Mouse (Mus musculus): Measurements from ENCODE around the gene Spg21. TPM values are rescaled to one million over a fixed set of nuclear protein-coding genes. Genes with fewer than 3 reads are reported as not detected.

Spg21 gene
- polyA plus RNA-seq (2016; fragmentation: Nextera tagmentation; extraction: Ambion mirVana), result 112 and 113 TPM in 2 replicates

DNA sequence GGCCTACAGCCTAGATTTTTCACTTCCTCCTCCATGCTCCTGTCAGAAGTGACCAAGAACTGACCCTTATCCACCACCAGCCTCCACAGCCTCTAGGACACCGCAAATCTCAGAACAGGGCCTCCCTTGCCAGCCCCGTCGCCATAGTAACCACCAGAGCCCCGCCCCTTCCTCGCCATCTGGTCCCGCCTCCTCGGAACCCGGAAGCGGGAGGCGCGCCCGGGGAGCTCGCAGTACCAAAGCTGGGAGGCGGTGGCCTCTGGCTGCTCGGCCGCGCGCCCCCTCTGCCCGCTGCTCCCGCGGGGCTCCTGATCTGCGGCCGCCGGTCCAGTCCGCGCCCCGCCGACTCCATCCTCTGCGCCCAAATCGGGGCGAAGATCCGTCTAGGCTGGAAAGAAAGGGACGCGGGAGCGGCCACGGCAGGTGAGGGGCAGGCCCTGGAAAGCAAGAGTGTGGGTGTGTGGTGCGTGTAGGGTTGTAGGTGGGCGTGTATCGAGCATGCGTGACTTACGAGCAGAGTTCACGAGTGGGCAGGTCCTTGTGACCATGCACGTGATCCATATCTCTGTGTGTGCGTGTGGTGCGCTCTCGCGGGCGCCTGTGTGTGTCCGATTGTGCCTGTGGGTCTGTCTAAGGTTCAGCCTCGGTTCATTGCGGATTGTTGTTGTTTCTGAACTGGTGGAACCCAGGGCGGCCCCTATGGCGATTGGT, at the start of gene Spg21:
Gene Spg21 (plus strand): TSS at position 216 of the 711 bp plus-strand sequence.
- Histone ChIP-seq H3K27ac (replicated peaks) (peak within 1 kb of the TSS; percentile 82), H3K9ac (replicated peaks) (peak within 1 kb of the TSS; percentile 89), H3K4me3 (peak within 1 kb of the TSS; percentile 74), H3K4me2 (replicated peaks) (peak within 1 kb of the TSS; percentile 75), H3K4me1 (peaks cover 27% of the 10 kb centered on the region), H3K36me3 (peaks cover 8% of the 10 kb centered on the region), H3K9me3 (no peaks in the 10 kb centered on the region), H3K27me3 (no peaks in the 10 kb centered on the region)
- peak; percentile 96 for ATAC-seq (ENCODE audit: low FRiP score, low read depth)
- WGBS, result under 1% methylated on average over 53 of the region's 53 CpGs

GRCm38 (mm10) chr9:65411326-65411725, 49.4 kb upstream of the Spg21 start:
- Histone ChIP-seq H3K36me3 (no peaks in the 10 kb centered on the region), H3K4me2 (replicated peaks) (no peak overlapping the region), H3K27me3 (no peaks in the 10 kb centered on the region), H3K4me1 (no peaks in the 10 kb centered on the region), H3K9me3 (no peaks in the 10 kb centered on the region), H3K9ac (replicated peaks) (no peak overlapping the region), H3K4me3 (no peak overlapping the region), H3K27ac (replicated peaks) (no peak overlapping the region)
- ATAC-seq (ENCODE audit: low FRiP score, low read depth), result no peak
- 78% methylated on average over 3 of the region's 3 CpGs for WGBS

DNA sequence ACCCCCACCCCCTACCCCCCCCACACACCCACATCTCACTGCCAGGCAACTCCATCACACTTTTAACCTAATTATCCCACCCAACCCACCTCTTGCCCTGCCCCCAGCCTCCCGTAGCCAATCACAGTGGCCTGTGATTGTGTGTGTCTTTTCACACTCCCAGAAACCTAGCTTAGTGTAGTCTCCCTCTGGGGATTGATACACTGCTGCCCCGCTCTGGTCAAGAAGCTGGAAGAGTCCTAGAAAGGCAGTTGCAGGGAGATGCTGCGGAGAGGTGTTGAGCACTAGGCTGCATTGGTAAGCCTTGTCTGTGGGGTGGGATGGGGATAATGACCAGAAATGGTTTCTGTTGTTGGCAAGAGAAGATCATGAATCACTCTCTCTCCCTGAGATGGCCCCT, 43.0 kb upstream of the Spg21 start:
- Histone ChIP-seq H3K27ac (replicated peaks) (no peak overlapping the region), H3K9ac (replicated peaks) (no peak overlapping the region), H3K9me3 (no peaks in the 10 kb centered on the region), H3K4me1 (no peaks in the 10 kb centered on the region), H3K36me3 (no peaks in the 10 kb centered on the region), H3K27me3 (no peaks in the 10 kb centered on the region), H3K4me3 (no peak overlapping the region), H3K4me2 (replicated peaks) (no peak overlapping the region)
- WGBS, result 35% methylated on average over 3 of the region's 3 CpGs
- no peak for ATAC-seq (ENCODE audit: low FRiP score, low read depth)

DNA sequence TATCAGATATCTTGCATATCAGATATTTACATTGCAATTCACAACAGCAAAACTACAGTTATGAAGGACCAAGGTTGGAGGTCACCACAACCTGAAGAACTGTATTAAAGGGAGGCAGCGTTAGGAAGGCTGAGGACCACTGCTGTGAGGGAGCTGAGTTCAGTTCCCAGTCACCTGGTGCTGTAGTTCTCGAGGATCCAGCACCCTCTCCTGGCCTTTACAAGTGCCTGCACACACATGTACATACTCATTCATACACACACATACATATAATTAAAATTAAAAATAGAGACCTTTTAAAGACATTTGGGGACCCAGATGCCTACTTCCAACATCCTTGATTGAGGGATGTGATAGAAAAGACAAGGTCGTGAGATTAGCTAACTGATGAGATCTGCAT, 41.1 kb upstream of the Spg21 start:
- Histone ChIP-seq H3K4me1 (no peaks in the 10 kb centered on the region), H3K9me3 (no peaks in the 10 kb centered on the region), H3K27me3 (no peaks in the 10 kb centered on the region), H3K36me3 (no peaks in the 10 kb centered on the region), H3K27ac (replicated peaks) (no peak overlapping the region), H3K9ac (replicated peaks) (no peak overlapping the region), H3K4me3 (no peak overlapping the region), H3K4me2 (replicated peaks) (no peak overlapping the region)
- ATAC-seq (ENCODE audit: low FRiP score, low read depth), result no peak
- WGBS, result 68% methylated on average over 3 of the region's 3 CpGs

- Histone ChIP-seq H3K9me3 (no peaks in the 10 kb centered on the region), H3K9ac (replicated peaks) (no peak within 1 kb of the TSS), H3K27me3 (no peaks in the 10 kb centered on the region; the same call in 1 of the 2 replicates), H3K4me2 (replicated peaks) (no peak within 1 kb of the TSS), H3K4me3 (no peak within 1 kb of the TSS), H3K27ac (replicated peaks) (no peak within 1 kb of the TSS), H3K4me1 (no peaks in the 10 kb centered on the region), H3K36me3 (no peaks in the 10 kb centered on the region)
- ATAC-seq (ENCODE audit: low FRiP score, low read depth), result no peak
- WGBS, result 88% methylated on average over 11 of the region's 11 CpGs
Measured at GRCm38 (mm10) chr9:65422760-65423501, 37.8 kb upstream of the Spg21 start, which contains the start of gene Slc51b. Gene Slc51b, minus strand, starts transcription at chr9:65422955.

GRCm38 (mm10) chr9:65424393-65424792, 36.4 kb upstream of the Spg21 start:
- H3K4me2 ChIP-seq (replicated peaks), result no peak overlapping the region
- no peak overlapping the region for H3K27ac ChIP-seq (replicated peaks)
- no peaks in the 10 kb centered on the region; the same call in 1 of the 2 replicates for H3K27me3 ChIP-seq
- H3K4me1 ChIP-seq, result no peaks in the 10 kb centered on the region
- no peak overlapping the region for H3K4me3 ChIP-seq
- ATAC-seq (ENCODE audit: low FRiP score, low read depth), result no peak
- WGBS, result 51% methylated on average over 3 of the region's 3 CpGs
- H3K36me3 ChIP-seq, result no peaks in the 10 kb centered on the region
- H3K9ac ChIP-seq (replicated peaks), result no peak overlapping the region
- H3K9me3 ChIP-seq, result no peaks in the 10 kb centered on the region

DNA sequence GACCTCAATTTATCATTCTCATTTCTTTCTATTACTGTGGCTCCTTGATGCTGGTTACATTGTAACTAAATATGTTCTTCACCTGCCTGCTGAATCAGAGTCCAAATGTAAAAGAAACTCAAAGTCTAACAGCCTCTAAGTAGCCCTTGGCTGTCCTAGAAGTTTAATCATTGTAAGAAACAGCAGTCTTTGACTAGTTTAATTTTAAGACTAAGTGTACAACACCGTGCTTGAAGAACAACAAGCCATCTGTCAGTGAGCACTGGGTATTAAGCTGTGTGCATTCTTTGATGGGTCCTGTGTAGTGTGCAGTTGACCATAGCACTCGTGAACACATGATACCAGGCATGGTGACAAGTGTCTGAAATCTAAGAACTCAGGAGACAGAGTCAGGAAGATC, 33.2 kb upstream of the Spg21 start:
- no peak overlapping the region for H3K4me3 ChIP-seq
- H3K27me3 ChIP-seq, result no peaks in the 10 kb centered on the region; the same call in 1 of the 2 replicates
- no peak for ATAC-seq (ENCODE audit: low FRiP score, low read depth)
- H3K9me3 ChIP-seq, result no peaks in the 10 kb centered on the region
- H3K9ac ChIP-seq (replicated peaks), result no peak overlapping the region
- no peaks in the 10 kb centered on the region for H3K36me3 ChIP-seq
- H3K4me1 ChIP-seq, result no peaks in the 10 kb centered on the region
- H3K4me2 ChIP-seq (replicated peaks), result no peak overlapping the region
- H3K27ac ChIP-seq (replicated peaks), result no peak overlapping the region
- 73% methylated on average over 2 of the region's 2 CpGs for WGBS

DNA sequence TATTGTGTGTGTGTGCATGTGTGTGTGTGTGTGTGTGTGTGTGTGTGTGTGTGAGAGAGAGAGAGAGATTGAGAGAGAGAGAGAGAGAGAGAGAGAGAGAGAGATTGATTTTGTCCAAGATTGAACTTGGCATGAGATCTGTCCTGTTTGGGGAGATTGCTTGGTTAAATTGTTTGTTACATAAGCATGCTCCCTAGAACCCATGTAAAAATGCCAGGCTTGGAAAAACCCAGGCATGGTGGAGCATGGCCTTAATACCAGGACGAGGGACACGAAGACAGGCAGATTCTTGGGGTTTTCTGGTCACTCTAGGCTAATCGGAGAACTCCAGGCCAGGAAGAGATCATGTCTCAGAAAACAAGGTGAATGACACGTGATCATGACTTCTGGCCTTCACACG, 32.7 kb upstream of the Spg21 start:
- no peak for ATAC-seq (ENCODE audit: low FRiP score, low read depth)
- H3K4me1 ChIP-seq, result no peaks in the 10 kb centered on the region
- H3K36me3 ChIP-seq, result no peaks in the 10 kb centered on the region
- no peak overlapping the region for H3K9ac ChIP-seq (replicated peaks)
- no peak overlapping the region for H3K27ac ChIP-seq (replicated peaks)
- H3K4me2 ChIP-seq (replicated peaks), result no peak overlapping the region
- H3K9me3 ChIP-seq, result no peaks in the 10 kb centered on the region
- H3K4me3 ChIP-seq, result no peak overlapping the region
- WGBS, result 88% methylated on average over 5 of the region's 5 CpGs
- no peaks in the 10 kb centered on the region; the same call in 1 of the 2 replicates for H3K27me3 ChIP-seq

DNA sequence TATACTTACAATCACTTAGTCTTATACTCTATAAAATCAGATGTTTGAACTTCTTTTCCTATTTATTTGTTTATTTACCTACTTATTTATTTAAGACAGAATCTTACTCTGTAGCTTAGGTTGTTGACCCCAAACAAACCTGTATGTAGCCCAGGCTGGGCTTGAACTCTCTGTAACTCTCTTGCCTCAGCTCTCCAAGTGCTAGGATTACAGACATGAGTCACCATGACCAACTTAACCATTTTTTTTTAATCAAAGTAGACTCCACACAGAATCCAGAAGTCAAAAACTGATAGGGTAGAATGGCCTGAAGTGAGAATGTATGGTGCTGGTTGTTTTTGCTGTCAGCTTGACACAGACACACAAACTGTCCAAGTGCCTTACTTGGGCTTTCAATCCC, 30.3 kb upstream of the Spg21 start:
- Histone ChIP-seq H3K27me3 (no peaks in the 10 kb centered on the region), H3K36me3 (no peaks in the 10 kb centered on the region), H3K4me2 (replicated peaks) (no peak overlapping the region), H3K9me3 (no peaks in the 10 kb centered on the region), H3K4me3 (no peak overlapping the region), H3K27ac (replicated peaks) (no peak overlapping the region), H3K4me1 (no peaks in the 10 kb centered on the region), H3K9ac (replicated peaks) (no peak overlapping the region)
- no peak for ATAC-seq (ENCODE audit: low FRiP score, low read depth)

DNA sequence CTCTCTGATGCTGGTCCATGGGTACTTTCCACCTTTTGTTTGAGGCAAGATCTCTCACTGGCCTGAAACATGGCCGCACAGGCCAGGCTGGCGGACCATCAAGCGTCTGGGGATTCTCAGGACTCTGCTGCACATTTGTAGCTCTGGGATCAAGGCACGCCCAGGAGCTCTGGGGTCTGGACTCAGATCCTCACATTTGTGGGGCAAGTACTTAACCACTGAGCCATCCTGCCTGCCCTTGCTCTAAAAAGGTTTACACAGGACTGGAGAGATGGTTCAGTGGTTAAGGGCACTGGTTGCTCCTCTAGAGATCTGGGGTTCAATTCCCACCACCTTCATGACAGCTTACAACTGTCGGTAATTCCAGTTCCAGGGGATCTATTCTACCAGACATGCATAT, 29.8 kb upstream of the Spg21 start:
- Histone ChIP-seq H3K4me1 (peaks cover under 1% of the 10 kb centered on the region; the same call in 1 of the 2 replicates), H3K9ac (replicated peaks) (no peak overlapping the region), H3K27ac (replicated peaks) (no peak overlapping the region), H3K4me3 (no peak overlapping the region), H3K36me3 (no peaks in the 10 kb centered on the region), H3K9me3 (no peaks in the 10 kb centered on the region), H3K4me2 (replicated peaks) (no peak overlapping the region), H3K27me3 (no peaks in the 10 kb centered on the region)
- WGBS, result 86% methylated on average over 5 of the region's 5 CpGs
- ATAC-seq (ENCODE audit: low FRiP score, low read depth), result no peak

DNA sequence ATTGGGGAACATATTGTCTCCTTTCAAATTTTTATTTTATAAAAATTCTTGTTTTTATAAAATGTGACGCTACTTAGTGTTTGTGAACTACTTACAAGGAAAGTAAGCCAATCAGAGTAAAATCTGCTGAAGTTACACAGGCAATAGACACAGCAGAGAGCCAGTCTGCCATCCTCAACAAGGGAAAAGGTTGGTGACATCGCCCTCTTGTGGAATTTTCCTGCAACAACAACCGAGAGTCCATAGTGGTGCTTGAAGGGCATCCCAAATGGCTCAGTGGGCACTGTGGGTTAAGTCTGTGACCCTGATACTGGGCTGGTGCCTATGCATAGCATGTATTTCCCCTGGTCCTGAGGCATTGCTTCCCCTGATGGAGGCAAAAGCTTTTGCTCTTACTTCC, 28.5 kb upstream of the Spg21 start:
- Histone ChIP-seq H3K9ac (replicated peaks) (no peak overlapping the region), H3K27me3 (no peaks in the 10 kb centered on the region), H3K27ac (replicated peaks) (no peak overlapping the region), H3K4me1 (peaks cover 7% of the 10 kb centered on the region; the same call in 1 of the 2 replicates), H3K4me2 (replicated peaks) (no peak overlapping the region), H3K9me3 (no peaks in the 10 kb centered on the region), H3K4me3 (no peak overlapping the region), H3K36me3 (no peaks in the 10 kb centered on the region)
- 3% methylated on average over 3 of the region's 3 CpGs for WGBS
- 0 out of 2 replicates have a peak, but pooled peaks have one; percentile 16 for ATAC-seq (ENCODE audit: low FRiP score, low read depth)

- ATAC-seq (ENCODE audit: low FRiP score, low read depth), result no peak
- 61% methylated on average over 5 of the region's 5 CpGs for WGBS
- H3K36me3 ChIP-seq, result no peaks in the 10 kb centered on the region; the same call in 1 of the 2 replicates
Measured at GRCm38 (mm10) chr9:65434140-65434539, 26.6 kb upstream of the Spg21 start.

More at GRCm38 (mm10) chr9:65434140-65434539, 26.6 kb upstream of the Spg21 start:
- H3K4me1 ChIP-seq, result peaks cover 7% of the 10 kb centered on the region; the same call in 1 of the 2 replicates
- no peak overlapping the region for H3K9ac ChIP-seq (replicated peaks)
- H3K4me3 ChIP-seq, result no peak overlapping the region
- no peak overlapping the region for H3K27ac ChIP-seq (replicated peaks)
- no peak overlapping the region for H3K4me2 ChIP-seq (replicated peaks)
- H3K9me3 ChIP-seq, result no peaks in the 10 kb centered on the region
- H3K27me3 ChIP-seq, result no peaks in the 10 kb centered on the region
